Mouse (Mus musculus): ENCODE measurements around the gene 9530077C05Rik. TPM values are rescaled to one million over a fixed set of nuclear protein-coding genes. Genes with fewer than 3 reads are reported as not detected.
"Not testable (repeated sequence)": the region's sequence is repeated elsewhere in the genome, so short reads cannot be mapped to it uniquely, and the experiment has no call there.

Gene 9530077C05Rik
- polyA plus RNA-seq, 1 experiment from 2014 or later: 11.8 TPM

DNA sequence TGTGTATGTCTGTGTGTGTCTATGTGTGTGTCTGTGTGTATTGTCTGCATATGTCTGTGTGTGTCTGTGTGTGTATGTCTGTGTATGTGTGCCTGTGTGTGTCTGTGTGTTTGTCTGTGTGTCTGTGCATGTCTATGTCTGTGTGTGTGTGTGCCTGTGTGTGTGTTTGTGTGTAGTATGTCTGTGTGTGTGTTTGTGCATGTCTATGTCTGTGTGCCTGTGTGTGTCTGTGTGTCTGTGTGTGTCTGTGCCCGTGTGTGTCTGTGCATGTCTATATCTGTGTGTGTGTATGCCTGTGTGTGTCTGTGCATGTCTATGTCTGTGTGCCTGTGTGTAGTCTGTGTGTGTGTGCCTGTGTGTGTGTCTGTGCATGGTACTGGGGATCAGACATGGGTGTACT lies 33.8 kb downstream of the 9530077C05Rik start:
- Histone ChIP-seq H3K27ac (replicated peaks) (no peak overlapping the region), H3K9ac (replicated peaks) (no peak overlapping the region), H3K27me3 (no peaks in the 10 kb centered on the region), H3K4me2 (replicated peaks) (no peak overlapping the region), H3K4me1 (no peaks in the 10 kb centered on the region), H3K4me3 (no peak overlapping the region), H3K36me3 (peaks cover 54% of the 10 kb centered on the region), H3K9me3 (no peaks in the 10 kb centered on the region)
- WGBS: 81% methylated on average over 1 of the region's 1 CpGs
- ATAC-seq (ENCODE audit: low FRiP score, low read depth): no peak

DNA sequence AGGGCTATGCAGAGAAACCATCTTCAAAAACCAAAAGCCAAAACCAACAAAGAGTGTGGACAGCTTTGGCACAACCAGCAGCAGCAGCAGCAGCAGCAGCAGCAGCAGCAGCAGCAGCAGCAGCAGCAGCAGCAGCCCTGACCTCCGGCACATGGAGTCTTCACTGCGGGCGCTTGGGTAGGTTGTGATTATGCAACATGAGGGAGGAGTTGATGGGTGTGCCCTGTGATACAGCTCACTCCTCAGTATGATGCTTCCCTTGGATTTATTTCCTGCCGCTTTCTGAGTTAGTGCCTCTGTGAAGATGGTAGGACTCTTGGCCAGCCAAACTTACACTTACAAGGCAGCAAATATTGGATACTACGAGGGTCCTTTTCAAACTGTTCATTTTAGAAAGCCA lies 35.9 kb downstream of the 9530077C05Rik start:
- no peak overlapping the region for H3K4me3 ChIP-seq

DNA sequence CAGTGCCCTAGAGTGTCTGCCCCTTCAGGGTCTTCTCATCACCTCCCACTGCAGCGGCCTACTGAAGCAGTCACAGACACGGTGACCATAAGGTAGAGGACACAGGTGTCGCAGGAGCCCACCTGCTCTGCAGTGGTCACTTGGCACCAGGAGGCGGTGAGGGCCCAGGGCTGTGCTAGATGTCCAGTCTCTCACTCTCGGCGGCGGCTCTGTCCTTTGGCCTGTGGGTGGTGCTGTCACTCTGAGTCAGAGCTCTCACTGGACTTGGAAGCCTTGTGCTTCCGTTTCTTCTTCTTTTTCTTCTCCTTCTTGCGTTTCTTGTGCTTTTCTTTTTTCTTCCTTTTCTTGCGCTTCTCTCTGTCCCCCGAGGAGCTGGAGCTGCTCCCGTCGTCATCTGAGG lies 37.1 kb downstream of the 9530077C05Rik start:
- H3K36me3 ChIP-seq: peaks cover 79% of the 10 kb centered on the region

More for the DNA sequence above, 35.9 kb downstream of the 9530077C05Rik start:
- Histone ChIP-seq H3K36me3 (peaks cover 67% of the 10 kb centered on the region), H3K4me2 (replicated peaks) (no peak overlapping the region), H3K27ac (replicated peaks) (no peak overlapping the region), H3K9ac (replicated peaks) (no peak overlapping the region), H3K27me3 (no peaks in the 10 kb centered on the region), H3K9me3 (no peaks in the 10 kb centered on the region), H3K4me1 (no peaks in the 10 kb centered on the region)
- WGBS: 94% methylated on average over 5 of the region's 5 CpGs
- ATAC-seq (ENCODE audit: low FRiP score, low read depth): no peak

DNA sequence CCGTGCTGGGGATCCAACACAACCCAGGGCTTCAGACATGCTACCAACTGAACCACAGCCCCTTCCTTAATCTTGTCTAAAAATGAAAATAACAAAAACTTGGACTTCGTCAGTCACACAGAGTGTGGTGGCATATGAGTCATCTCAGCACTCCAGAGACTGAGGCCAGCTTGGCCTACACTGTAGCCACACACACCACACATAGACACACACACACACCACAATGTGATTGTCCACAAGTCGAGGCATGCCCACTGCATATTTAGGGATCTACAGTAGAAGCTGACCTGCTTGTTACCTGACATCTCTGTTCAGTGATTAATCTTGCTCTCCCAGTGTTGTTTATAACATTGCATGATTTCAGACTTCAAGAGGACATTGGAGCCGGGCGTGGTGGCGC lies 37.9 kb downstream of the 9530077C05Rik start:
- Histone ChIP-seq H3K9ac (replicated peaks) (no peak overlapping the region), H3K36me3 (peaks cover 86% of the 10 kb centered on the region), H3K4me1 (no peaks in the 10 kb centered on the region), H3K27me3 (no peaks in the 10 kb centered on the region), H3K27ac (replicated peaks) (no peak overlapping the region), H3K4me2 (replicated peaks) (no peak overlapping the region), H3K4me3 (no peak overlapping the region), H3K9me3 (no peaks in the 10 kb centered on the region)
- 92% methylated on average over 6 of the region's 6 CpGs for WGBS
- no peak for ATAC-seq (ENCODE audit: low FRiP score, low read depth)

More for the DNA sequence above, 37.1 kb downstream of the 9530077C05Rik start:
- H3K9ac ChIP-seq (replicated peaks): no peak overlapping the region
- no peaks in the 10 kb centered on the region for H3K27me3 ChIP-seq
- H3K4me3 ChIP-seq: no peak overlapping the region
- no peaks in the 10 kb centered on the region for H3K9me3 ChIP-seq
- no peak for ATAC-seq (ENCODE audit: low FRiP score, low read depth)
- no peaks in the 10 kb centered on the region for H3K4me1 ChIP-seq
- no peak overlapping the region for H3K4me2 ChIP-seq (replicated peaks)
- 89% methylated on average over 13 of the region's 13 CpGs for WGBS
- no peak overlapping the region for H3K27ac ChIP-seq (replicated peaks)

DNA sequence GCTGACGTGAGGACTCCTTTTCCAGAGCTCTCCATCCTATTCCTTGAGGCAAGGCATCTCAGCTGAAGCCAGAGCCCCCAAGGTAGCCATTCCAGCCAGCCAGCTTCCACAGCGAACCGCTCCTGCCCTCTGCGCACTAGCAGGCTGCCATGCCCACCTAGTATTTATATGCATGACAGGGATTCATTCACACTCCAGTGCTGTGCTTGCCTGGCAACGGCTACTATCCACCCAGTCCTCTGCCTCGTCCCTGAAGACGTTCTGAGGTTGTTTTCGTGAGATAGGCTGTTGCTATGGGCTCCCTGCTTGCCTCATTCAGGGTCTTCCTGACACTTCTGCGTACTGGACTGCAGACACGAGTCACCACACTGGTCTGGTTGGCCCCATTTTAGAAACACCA lies 41.4 kb downstream of the 9530077C05Rik start:
- H3K9ac ChIP-seq (replicated peaks): no peak overlapping the region
- ATAC-seq (ENCODE audit: low FRiP score, low read depth): no peak
- H3K4me1 ChIP-seq: no peaks in the 10 kb centered on the region
- WGBS: 87% methylated on average over 10 of the region's 10 CpGs
- H3K9me3 ChIP-seq: no peaks in the 10 kb centered on the region
- H3K4me2 ChIP-seq (replicated peaks): no peak overlapping the region
- H3K4me3 ChIP-seq: no peak overlapping the region
- no peaks in the 10 kb centered on the region for H3K27me3 ChIP-seq
- peaks cover 95% of the 10 kb centered on the region for H3K36me3 ChIP-seq
- no peak overlapping the region for H3K27ac ChIP-seq (replicated peaks)

DNA sequence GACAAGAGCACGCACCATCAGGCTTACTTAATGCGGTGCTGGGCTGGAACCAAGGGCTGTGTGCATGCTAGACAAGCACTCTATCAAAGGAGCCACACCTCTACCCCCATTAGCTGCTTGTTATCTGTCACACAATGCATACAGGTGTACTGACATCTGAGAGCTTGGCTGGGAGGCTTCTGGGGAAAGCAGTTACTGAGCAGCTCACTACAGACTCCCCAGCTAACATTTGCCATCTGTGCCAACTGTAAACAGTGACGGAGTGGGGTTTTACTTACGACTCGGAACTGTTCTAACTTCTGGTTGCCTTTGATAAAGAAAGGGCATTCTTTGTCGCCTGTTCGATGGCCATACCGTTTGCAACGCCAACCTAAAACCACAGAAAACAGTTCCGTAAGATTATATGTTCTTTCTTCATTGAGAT lies 42.2 kb downstream of the 9530077C05Rik start:
- no peak for ATAC-seq (ENCODE audit: low FRiP score, low read depth)
- no peaks in the 10 kb centered on the region for H3K27me3 ChIP-seq
- no peak overlapping the region for H3K27ac ChIP-seq (replicated peaks)
- 95% methylated on average over 10 of the region's 10 CpGs for WGBS
- no peak overlapping the region for H3K4me2 ChIP-seq (replicated peaks)
- H3K9me3 ChIP-seq: no peaks in the 10 kb centered on the region
- H3K4me1 ChIP-seq: no peaks in the 10 kb centered on the region
- H3K4me3 ChIP-seq: no peak overlapping the region
- H3K36me3 ChIP-seq: peaks cover 87% of the 10 kb centered on the region
- H3K9ac ChIP-seq (replicated peaks): no peak overlapping the region

DNA sequence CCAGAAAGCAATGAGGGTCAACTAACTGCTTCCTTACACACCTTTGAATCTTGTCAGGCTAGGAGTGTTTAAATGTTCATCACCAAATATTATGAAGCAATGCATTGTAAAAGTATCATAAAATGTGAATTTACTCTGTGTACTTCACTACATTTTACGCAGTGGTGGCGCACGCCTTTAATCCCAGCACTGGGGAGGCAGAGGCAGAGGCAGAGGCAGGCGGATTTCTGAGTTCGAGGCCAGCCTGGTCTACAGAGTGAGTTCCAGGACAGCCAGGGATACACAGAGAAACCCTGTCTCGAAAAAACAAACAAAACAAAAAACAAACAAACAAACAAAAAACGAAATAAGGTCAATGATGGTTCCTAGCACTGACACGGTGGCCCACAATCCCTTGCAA lies 42.7 kb downstream of the 9530077C05Rik start, which contains the start of gene Gm17545:
TSS of gene Gm17545 (plus strand) at position 301 of the 400 bp plus-strand sequence.
- H3K36me3 ChIP-seq: peaks cover 82% of the 10 kb centered on the region
- ATAC-seq (ENCODE audit: low FRiP score, low read depth): not testable (repeated sequence)

DNA sequence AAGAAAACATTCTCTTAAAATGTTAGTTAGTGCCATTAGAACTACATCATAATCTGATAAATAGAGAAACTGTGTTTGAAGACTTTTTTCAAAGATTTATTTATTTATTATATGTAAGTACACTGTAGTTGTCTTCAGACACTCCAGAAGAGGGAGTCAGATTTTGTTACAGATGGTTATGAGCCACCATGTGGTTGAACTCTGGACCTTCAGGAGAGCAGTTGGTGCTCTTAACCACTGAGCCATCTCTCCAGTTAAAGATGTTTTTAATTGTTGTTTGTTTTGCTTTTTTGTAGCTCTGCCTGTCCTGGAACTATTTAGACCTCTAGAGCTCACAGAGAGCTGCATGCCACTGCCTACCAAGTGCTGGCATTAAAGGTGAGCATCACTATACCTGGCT lies 43.7 kb downstream of the 9530077C05Rik start:
- ATAC-seq (ENCODE audit: low FRiP score, low read depth): no peak
- H3K27me3 ChIP-seq: no peaks in the 10 kb centered on the region

More for the DNA sequence above, 42.7 kb downstream of the 9530077C05Rik start, which contains the start of gene Gm17545:
- not testable (repeated sequence) for H3K27ac ChIP-seq (replicated peaks); H3K4me1 ChIP-seq; H3K27me3 ChIP-seq; H3K9ac ChIP-seq (replicated peaks); H3K4me3 ChIP-seq; H3K9me3 ChIP-seq; H3K4me2 ChIP-seq (replicated peaks)
- WGBS: 92% methylated on average over 8 of the region's 8 CpGs

DNA sequence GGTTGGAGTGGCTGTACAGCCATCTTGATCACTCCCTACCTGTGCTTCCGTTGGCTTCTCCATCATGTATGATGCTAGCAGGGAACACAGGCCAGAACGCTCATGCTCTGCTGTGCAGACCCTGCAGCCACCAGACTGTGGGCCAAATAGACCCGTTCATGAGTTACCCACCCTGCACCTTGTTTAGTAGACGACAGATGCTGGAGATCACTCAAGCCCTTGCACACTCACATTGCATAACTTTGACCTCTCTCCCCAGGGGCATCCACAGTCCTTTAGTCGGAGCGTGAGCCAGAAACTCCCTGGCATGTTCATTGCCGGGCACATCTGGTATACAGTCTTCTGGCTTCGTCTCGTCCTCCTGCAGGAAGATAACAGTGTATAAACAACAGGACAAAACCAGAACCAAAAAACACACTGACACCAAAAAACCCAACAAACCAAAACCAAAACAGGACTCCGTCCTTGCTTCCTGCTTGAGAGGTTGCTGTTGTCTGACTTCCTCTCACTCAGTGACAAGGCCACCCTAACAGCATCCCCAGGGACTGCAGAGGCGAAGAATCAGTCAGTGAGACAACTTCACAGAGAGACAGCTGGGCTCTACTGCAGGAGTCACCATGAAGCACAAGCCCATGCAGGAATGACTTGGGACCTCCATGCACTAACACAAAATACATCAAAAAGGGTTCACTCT lies 46.0 kb downstream of the 9530077C05Rik start:
- Histone ChIP-seq H3K36me3 (peaks cover 69% of the 10 kb centered on the region), H3K9me3 (no peaks in the 10 kb centered on the region), H3K4me3 (no peak overlapping the region), H3K4me2 (replicated peaks) (no peak overlapping the region), H3K27me3 (no peaks in the 10 kb centered on the region), H3K4me1 (no peaks in the 10 kb centered on the region), H3K27ac (replicated peaks) (no peak overlapping the region), H3K9ac (replicated peaks) (no peak overlapping the region)
- 89% methylated on average over 11 of the region's 11 CpGs for WGBS
- no peak for ATAC-seq (ENCODE audit: low FRiP score, low read depth)

More for the DNA sequence above, 43.7 kb downstream of the 9530077C05Rik start:
- Histone ChIP-seq H3K4me3 (no peak overlapping the region), H3K36me3 (peaks cover 73% of the 10 kb centered on the region), H3K9me3 (no peaks in the 10 kb centered on the region), H3K9ac (replicated peaks) (no peak overlapping the region), H3K27ac (replicated peaks) (no peak overlapping the region), H3K4me2 (replicated peaks) (no peak overlapping the region), H3K4me1 (no peaks in the 10 kb centered on the region)

DNA sequence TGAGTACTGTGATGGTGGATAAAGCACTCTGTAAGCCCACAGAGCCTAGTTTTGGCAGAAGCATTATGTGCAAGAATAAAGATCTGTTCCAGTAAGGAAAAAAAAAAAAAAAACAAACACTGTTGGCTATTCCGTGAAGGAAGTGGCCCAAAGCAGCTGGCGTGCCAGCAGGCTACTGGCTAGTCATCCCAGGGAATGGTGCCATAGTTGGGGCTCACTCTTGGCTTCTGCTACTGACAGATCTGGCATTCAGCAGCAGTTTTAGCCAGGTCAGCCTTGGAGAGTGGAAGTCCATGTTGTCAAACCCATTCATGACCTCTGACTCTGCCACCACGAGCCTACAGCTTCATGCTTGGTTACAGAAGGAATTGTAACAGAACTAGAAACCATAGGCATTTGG lies 50.6 kb downstream of the 9530077C05Rik start:
- no peak overlapping the region for H3K4me3 ChIP-seq
- no peak overlapping the region for H3K4me2 ChIP-seq (replicated peaks)
- no peak overlapping the region for H3K27ac ChIP-seq (replicated peaks)
- 93% methylated on average over 3 of the region's 3 CpGs for WGBS
- H3K9ac ChIP-seq (replicated peaks): no peak overlapping the region
- peaks cover 29% of the 10 kb centered on the region for H3K36me3 ChIP-seq
- ATAC-seq (ENCODE audit: low FRiP score, low read depth): no peak
- H3K27me3 ChIP-seq: no peaks in the 10 kb centered on the region
- H3K4me1 ChIP-seq: peaks cover 3% of the 10 kb centered on the region; the same call in 1 of the 2 replicates
- H3K9me3 ChIP-seq: no peaks in the 10 kb centered on the region

DNA sequence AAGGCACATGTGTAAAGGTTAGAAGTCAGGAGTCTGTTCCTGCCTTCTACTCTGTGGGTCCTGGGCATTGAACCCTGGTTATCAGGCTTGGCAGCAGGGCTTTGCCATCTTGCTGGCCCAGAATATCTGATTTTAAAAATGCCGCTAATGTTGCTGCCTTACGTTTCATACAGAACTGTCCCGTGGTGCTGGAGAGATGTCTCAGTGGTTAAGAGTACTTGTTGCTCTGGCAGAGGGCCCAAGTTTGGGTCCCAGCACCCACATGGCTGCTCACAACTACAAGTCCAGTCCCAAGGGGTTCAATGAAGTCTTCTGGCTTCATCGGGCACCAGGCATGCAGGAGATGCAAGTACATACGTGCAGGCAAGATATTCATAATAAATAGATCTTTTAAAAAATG lies 54.9 kb downstream of the 9530077C05Rik start:
- no peaks in the 10 kb centered on the region for H3K9me3 ChIP-seq
- no peak overlapping the region for H3K4me3 ChIP-seq
- H3K4me1 ChIP-seq: peaks cover 7% of the 10 kb centered on the region
- H3K36me3 ChIP-seq: peaks cover 14% of the 10 kb centered on the region; the same call in 1 of the 2 replicates
- WGBS: 96% methylated on average over 5 of the region's 5 CpGs
- H3K27ac ChIP-seq (replicated peaks): no peak overlapping the region
- no peak for ATAC-seq (ENCODE audit: low FRiP score, low read depth)
- no peak overlapping the region for H3K4me2 ChIP-seq (replicated peaks)
- no peak overlapping the region for H3K9ac ChIP-seq (replicated peaks)
- H3K27me3 ChIP-seq: no peaks in the 10 kb centered on the region

DNA sequence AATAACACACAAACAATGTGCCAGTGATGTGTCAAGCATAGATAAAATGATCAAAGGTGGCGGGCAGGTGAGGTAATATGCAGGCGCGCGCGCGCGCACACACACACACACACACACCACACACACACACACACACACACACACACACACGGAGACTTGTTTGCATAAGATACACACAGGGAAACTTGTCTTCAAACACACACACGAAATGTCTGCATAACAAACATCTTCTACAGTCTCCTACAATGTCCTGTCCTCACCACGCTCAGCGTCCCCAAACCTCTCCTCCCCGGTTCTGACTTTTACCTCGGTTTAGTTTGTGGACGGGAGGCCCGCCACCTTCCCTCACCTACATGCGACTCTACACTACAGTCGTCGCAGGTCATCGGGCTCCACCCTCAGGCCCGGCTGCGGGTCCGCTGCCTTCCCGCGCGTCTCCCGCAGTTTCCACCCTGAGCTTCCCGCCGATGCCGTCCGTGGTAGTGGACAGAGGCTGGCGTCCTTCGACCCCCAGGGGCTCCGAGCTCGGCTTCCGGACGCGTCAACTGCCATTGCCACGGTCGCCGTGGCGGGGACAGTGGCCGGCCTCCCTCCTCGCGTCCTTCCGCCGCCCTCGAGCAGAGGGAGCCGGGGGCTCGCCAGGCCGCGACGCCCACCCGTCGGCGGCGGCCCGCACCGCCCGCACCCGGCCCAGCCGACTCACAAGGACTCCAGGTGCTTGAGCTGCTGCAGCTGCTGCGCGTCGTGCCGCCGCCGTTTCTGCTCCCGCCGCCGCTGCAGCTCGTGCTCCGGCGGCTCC lies 56.3 kb downstream of the 9530077C05Rik start:
- Histone ChIP-seq H3K27me3 (no peaks in the 10 kb centered on the region), H3K4me3 (peak overlapping the region; percentile 85), H3K36me3 (0 out of 2 replicates have a peak, but pooled peaks cover 4% of the 10 kb centered on the region), H3K4me1 (peaks cover 7% of the 10 kb centered on the region), H3K9ac (replicated peaks) (peak overlapping the region; percentile 88), H3K4me2 (replicated peaks) (peak overlapping the region; percentile 74), H3K27ac (replicated peaks) (peak overlapping the region; percentile 89), H3K9me3 (no peaks in the 10 kb centered on the region)
- peak; percentile 85 for ATAC-seq (ENCODE audit: low FRiP score, low read depth)
- WGBS: 2% methylated on average over 72 of the region's 73 CpGs

Measured in midbrain, embryonic 12.5 days (tissue).